Mouse (Mus musculus) lung, postnatal 0 days (tissue): ENCODE data around the gene Pacrg.

Source experiments
- CTCF ChIP-seq: IDR thresholded peaks from 2 replicates; pipeline ENCODE4 v1.5.1; 2016; ENCODE audit warnings: antibody characterized with exemption, mild to moderate bottlenecking
- EP300 ChIP-seq: IDR thresholded peaks from 2 replicates; pipeline ENCODE4 v1.6.1; 2016; ENCODE audit warnings: antibody characterized with exemption, mild to moderate bottlenecking, control low read depth

- TF ChIP-seq CTCF (no peak), EP300 (no peak)
These were observed 287.6 kb downstream of the Pacrg start for GRCm38 (mm10) chr17:10552295-10553056.
